Mouse (Mus musculus): ENCODE data around the gene Zbtb22.
"Not testable (repeated sequence)": the region's sequence is repeated elsewhere in the genome, so short reads cannot be mapped to it uniquely, and the experiment has no call there.

The Zbtb22 gene

DNA sequence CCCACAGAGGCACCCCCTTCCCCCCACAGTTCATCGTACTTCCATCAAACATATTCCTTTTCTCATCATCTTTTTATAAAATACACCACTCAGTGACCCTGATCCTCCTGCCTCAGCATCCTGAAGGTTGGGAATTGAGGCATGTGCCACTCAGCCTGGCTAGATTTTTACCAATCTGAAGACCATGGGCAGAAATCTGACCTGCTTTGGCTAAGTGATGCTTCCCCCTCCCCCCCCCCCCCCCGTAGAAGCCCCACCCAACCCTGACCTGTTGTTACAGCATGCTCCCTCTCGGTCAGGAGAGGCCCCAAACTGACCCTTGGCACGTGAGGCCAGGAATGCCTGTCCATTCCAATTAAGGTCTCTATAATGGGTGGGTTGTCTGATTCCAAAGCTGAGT is 10.9 kb upstream of the Zbtb22 start, which contains the start of gene Platr17:
Gene Platr17 (plus strand): TSS at position 301 of the 400 bp plus-strand sequence.
- DNase-seq: not testable (repeated sequence)

- DNase-seq: peak; percentile 57
Observed at GRCm38 (mm10) chr17:33908331-33909076, 7.2 kb upstream of the Zbtb22 start.

GRCm38 (mm10) chr17:33909077-33909868 is 6.4 kb upstream of the Zbtb22 start, which contains the start of gene Daxx:
Gene Daxx, plus strand, starts transcription at chr17:33909414.
- peak; percentile 100 for DNase-seq

DNA sequence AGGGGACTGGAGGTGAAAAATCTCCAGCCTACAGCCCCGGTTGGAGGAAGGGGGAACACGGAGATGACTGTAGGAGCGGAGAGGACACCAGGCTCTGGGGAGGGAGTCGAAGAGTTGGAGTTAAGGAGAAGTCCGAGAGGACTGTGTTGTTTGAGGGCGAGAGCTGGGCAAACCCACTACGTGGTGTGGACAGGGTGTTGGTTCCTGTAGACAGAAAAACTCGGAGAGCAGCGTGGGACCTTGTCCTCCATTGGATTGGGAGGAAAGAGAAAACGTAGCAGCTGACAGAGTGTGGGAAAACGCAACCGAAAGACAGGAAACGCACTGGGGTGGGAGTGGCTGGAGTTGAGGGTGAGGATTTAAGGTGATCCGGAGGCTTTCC is 5.8 kb upstream of the Zbtb22 start:
- DNase-seq: no peak

DNA sequence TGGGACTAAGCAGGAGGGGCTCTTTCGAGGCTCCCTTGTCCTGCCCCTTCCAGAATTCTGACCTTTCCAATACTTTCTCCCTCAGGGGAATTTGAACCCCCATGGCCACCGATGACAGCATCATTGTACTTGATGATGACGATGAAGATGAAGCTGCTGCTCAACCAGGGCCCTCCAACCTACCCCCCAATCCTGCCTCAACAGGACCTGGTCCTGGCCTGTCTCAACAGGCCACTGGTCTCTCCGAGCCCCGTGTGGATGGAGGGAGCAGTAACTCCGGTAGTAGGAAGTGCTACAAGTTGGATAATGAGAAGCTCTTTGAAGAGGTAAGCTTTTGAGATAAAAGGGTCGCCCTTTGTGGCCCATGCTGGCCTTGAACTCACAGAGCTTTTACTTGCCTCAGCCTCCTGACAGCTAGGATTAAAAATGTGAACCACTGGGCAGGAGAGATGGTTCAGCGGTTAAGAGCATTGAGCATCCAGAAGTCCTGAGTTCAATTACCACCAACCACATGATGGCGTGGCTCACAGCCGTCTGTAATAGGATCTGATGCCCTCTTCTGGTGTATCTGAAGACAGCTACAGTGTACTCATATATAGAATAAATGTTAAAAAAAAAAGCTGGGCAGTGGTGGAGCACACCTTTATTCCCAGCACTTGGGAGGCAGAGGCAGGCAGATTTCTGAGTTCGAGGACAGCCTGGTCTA is 5.2 kb upstream of the Zbtb22 start:
- DNase-seq: no peak

- DNase-seq: no peak
Observed at GRCm38 (mm10) chr17:33911052-33911812, 4.5 kb upstream of the Zbtb22 start.

- DNase-seq: no peak
Observed at GRCm38 (mm10) chr17:33911813-33912414, 3.8 kb upstream of the Zbtb22 start.

GRCm38 (mm10) chr17:33913264-33913663 is 2.4 kb upstream of the Zbtb22 start:
- no peak for DNase-seq

GRCm38 (mm10) chr17:33913905-33914304 is 1.8 kb upstream of the Zbtb22 start:
- DNase-seq: no peak

DNA sequence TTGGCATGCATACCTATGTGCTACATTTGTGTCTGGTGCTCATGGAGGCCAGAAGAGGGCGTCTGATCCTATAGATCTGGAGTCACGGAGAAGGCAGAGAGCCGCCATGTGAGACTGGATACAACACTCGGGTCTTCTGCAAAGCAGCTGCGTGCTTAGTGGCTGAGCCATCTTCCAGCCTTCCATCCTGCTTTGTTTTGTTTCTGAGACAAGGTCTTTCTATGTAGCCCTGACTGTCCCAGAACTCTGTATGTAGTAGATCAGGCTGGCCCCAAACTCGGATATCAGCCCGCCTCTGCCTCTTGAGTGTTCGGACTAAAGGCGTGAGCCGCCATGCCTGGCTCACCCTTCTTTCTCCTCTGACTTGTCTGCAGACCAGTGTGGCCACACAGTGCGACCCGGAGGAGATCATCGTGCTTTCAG is 724 bp upstream of the Zbtb22 start:
- no peak for DNase-seq

- DNase-seq: peak; percentile 89
Observed at GRCm38 (mm10) chr17:33916294-33916693, 590 bp downstream of the Zbtb22 start.

GRCm38 (mm10) chr17:33916847-33917655 is 1.3 kb downstream of the Zbtb22 start:
- no peak for DNase-seq

- no peak for DNase-seq
Observed at GRCm38 (mm10) chr17:33917656-33918292, 2.1 kb downstream of the Zbtb22 start.

- DNase-seq: no peak
Observed at GRCm38 (mm10) chr17:33918293-33919203, 2.8 kb downstream of the Zbtb22 start.

DNA sequence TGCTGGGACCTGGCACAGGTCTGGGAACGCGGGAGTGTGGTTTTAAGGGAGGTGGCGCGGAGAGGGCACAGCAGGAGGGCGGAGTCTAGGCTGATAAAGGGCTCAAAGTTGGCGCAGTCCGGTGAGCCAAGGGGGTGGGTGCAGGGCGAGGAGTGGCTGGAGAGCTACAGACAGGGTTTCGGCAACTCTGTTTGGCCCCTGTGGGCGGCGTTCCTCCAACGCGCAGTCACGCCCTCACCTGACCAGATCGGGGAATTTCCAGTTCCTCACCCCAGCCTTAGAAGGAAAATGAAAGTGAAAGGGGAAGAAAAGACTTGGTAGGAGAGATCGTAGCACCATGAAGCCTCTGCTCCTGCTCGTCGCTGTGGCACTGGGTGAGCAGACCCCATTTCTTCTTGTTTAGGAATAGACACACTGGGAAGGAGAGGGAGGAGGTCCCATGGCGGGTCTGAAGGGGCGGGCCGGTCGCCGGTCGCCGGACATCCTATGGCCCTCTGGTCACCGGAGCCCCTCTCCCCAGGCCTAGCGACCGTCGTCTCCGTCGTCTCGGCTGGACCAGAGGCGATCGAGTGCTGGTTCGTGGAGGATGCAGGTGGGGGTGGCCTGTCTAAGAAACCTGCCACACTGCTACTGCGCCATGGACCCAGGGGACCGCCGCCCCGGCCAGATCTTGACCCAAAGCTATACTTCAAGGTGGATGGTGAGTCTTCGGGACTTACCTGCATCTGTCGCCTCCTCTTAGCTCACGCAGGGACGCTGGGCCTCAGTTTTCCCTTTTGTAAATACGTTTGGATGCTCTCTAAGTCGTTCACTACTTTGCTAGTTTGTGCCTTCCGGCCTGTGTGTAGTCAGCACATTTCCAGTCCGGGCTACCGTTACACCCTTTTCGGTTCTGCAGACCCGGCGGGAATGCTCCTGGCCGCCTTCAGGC is 3.9 kb downstream of the Zbtb22 start:
- peak; percentile 67 for DNase-seq

- DNase-seq: peak; percentile 90
Observed at GRCm38 (mm10) chr17:33920282-33921097, 4.8 kb downstream of the Zbtb22 start.

GRCm38 (mm10) chr17:33921361-33921760 is 5.7 kb downstream of the Zbtb22 start:
- DNase-seq: no peak

All from embryo, embryonic 11 days (tissue).